Mouse (Mus musculus): ENCODE measurements at regions not wholly inside any gene's neighbourhood (a gene's known extent, or its start where the extent isn't known, plus 50 kb on each side); places are given as distances from the start of the nearest gene placed in this dataset.
A peak's percentile ranks its signal among the peaks of the same experiment; 100 is the strongest.
"Not testable (repeated sequence)": the region's sequence is repeated elsewhere in the genome, so short reads cannot be mapped to it uniquely, and the experiment has no call there.

- Histone ChIP-seq H3K27ac (ENCODE audit: insufficient read depth, low read depth, low read length) (no peak overlapping the region), H3K4me3 (ENCODE audit: low read depth, low read length) (no peak overlapping the region), H3K27me3 (ENCODE audit: control insufficient read depth, insufficient read depth, low read length) (no peaks in the 10 kb centered on the region), H3K4me1 (ENCODE audit: control insufficient read depth, insufficient read depth, insufficient read length, low read length) (no peaks in the 10 kb centered on the region), H3K36me3 (ENCODE audit: control insufficient read depth, insufficient read depth, low read length) (no peaks in the 10 kb centered on the region)
- TF ChIP-seq POLR2A (IDR thresholded peaks at IDR 0.05; ENCODE audit: low read depth, low read length) (no peak), CTCF (IDR thresholded peaks at IDR 0.05; ENCODE audit: extremely low read depth, insufficient read length, insufficient replicate concordance, low read depth, low read length) (no peak)
Measured at GRCm38 (mm10) chr15:75326586-75326985, 58.4 kb downstream of the Ly6f start.

- H3K27me3 ChIP-seq (ENCODE audit: control insufficient read depth, insufficient read depth, low read length): no peaks in the 10 kb centered on the region
- no peak for TF ChIP-seq CTCF (IDR thresholded peaks at IDR 0.05; ENCODE audit: extremely low read depth, insufficient read length, insufficient replicate concordance, low read depth, low read length)
- no peak for TF ChIP-seq POLR2A (IDR thresholded peaks at IDR 0.05; ENCODE audit: low read depth, low read length)
- H3K36me3 ChIP-seq (ENCODE audit: control insufficient read depth, insufficient read depth, low read length): no peaks in the 10 kb centered on the region
- H3K27ac ChIP-seq (ENCODE audit: insufficient read depth, low read depth, low read length): no peak overlapping the region
- WGBS: 43% methylated on average over 5 of the region's 5 CpGs
- no peak overlapping the region for H3K4me3 ChIP-seq (ENCODE audit: low read depth, low read length)
- H3K4me1 ChIP-seq (ENCODE audit: control insufficient read depth, insufficient read depth, insufficient read length, low read length): no peaks in the 10 kb centered on the region
Measured at GRCm38 (mm10) chr15:75356050-75356735, 88.0 kb downstream of the Ly6f start.

- no peak overlapping the region for H3K4me3 ChIP-seq (ENCODE audit: low read depth, low read length)
- H3K27me3 ChIP-seq (ENCODE audit: control insufficient read depth, insufficient read depth, low read length): no peaks in the 10 kb centered on the region
- WGBS: 69% methylated on average over 4 of the region's 4 CpGs
- H3K4me1 ChIP-seq (ENCODE audit: control insufficient read depth, insufficient read depth, insufficient read length, low read length): no peaks in the 10 kb centered on the region
- no peak for TF ChIP-seq POLR2A (IDR thresholded peaks at IDR 0.05; ENCODE audit: low read depth, low read length)
- no peak for TF ChIP-seq CTCF (IDR thresholded peaks at IDR 0.05; ENCODE audit: extremely low read depth, insufficient read length, insufficient replicate concordance, low read depth, low read length)
- no peaks in the 10 kb centered on the region for H3K36me3 ChIP-seq (ENCODE audit: control insufficient read depth, insufficient read depth, low read length)
- H3K27ac ChIP-seq (ENCODE audit: insufficient read depth, low read depth, low read length): no peak overlapping the region
Measured at GRCm38 (mm10) chr15:75371618-75372017, 103.4 kb downstream of the Ly6f start.

- Histone ChIP-seq H3K27me3 (ENCODE audit: control insufficient read depth, insufficient read depth, low read length) (no peaks in the 10 kb centered on the region), H3K4me3 (ENCODE audit: low read depth, low read length) (no peak overlapping the region), H3K27ac (ENCODE audit: insufficient read depth, low read depth, low read length) (no peak overlapping the region), H3K36me3 (ENCODE audit: control insufficient read depth, insufficient read depth, low read length) (no peaks in the 10 kb centered on the region), H3K4me1 (ENCODE audit: control insufficient read depth, insufficient read depth, insufficient read length, low read length) (no peaks in the 10 kb centered on the region)
- WGBS: 90% methylated on average over 1 of the region's 1 CpGs
- no peak for TF ChIP-seq POLR2A (IDR thresholded peaks at IDR 0.05; ENCODE audit: low read depth, low read length)
- TF ChIP-seq CTCF (IDR thresholded peaks at IDR 0.05; ENCODE audit: extremely low read depth, insufficient read length, insufficient replicate concordance, low read depth, low read length): no peak
Measured at GRCm38 (mm10) chr15:75376391-75377100, 108.3 kb downstream of the Ly6f start.

GRCm38 (mm10) chr15:75378136-75378535, 109.9 kb downstream of the Ly6f start:
- no peak overlapping the region for H3K4me3 ChIP-seq (ENCODE audit: low read depth, low read length)
- no peaks in the 10 kb centered on the region for H3K4me1 ChIP-seq (ENCODE audit: control insufficient read depth, insufficient read depth, insufficient read length, low read length)
- WGBS: 82% methylated on average over 3 of the region's 3 CpGs
- no peaks in the 10 kb centered on the region for H3K27me3 ChIP-seq (ENCODE audit: control insufficient read depth, insufficient read depth, low read length)
- TF ChIP-seq CTCF (IDR thresholded peaks at IDR 0.05; ENCODE audit: extremely low read depth, insufficient read length, insufficient replicate concordance, low read depth, low read length): no peak
- TF ChIP-seq POLR2A (IDR thresholded peaks at IDR 0.05; ENCODE audit: low read depth, low read length): no peak
- H3K36me3 ChIP-seq (ENCODE audit: control insufficient read depth, insufficient read depth, low read length): no peaks in the 10 kb centered on the region
- no peak overlapping the region for H3K27ac ChIP-seq (ENCODE audit: insufficient read depth, low read depth, low read length)

- no peak overlapping the region for H3K4me3 ChIP-seq (ENCODE audit: low read depth, low read length)
- 34% methylated on average over 1 of the region's 1 CpGs for WGBS
- H3K4me1 ChIP-seq (ENCODE audit: control insufficient read depth, insufficient read depth, insufficient read length, low read length): no peaks in the 10 kb centered on the region
Measured at GRCm38 (mm10) chr15:75379867-75380266, 111.6 kb downstream of the Ly6f start.

GRCm38 (mm10) chr15:75382191-75382950, 114.2 kb downstream of the Ly6f start:
- WGBS: 78% methylated on average over 5 of the region's 5 CpGs
- Histone ChIP-seq H3K27ac (ENCODE audit: insufficient read depth, low read depth, low read length) (no peak overlapping the region), H3K27me3 (ENCODE audit: control insufficient read depth, insufficient read depth, low read length) (no peaks in the 10 kb centered on the region), H3K4me3 (ENCODE audit: low read depth, low read length) (no peak overlapping the region), H3K36me3 (ENCODE audit: control insufficient read depth, insufficient read depth, low read length) (no peaks in the 10 kb centered on the region), H3K4me1 (ENCODE audit: control insufficient read depth, insufficient read depth, insufficient read length, low read length) (no peaks in the 10 kb centered on the region)
- no peak for TF ChIP-seq CTCF (IDR thresholded peaks at IDR 0.05; ENCODE audit: extremely low read depth, insufficient read length, insufficient replicate concordance, low read depth, low read length)

More at GRCm38 (mm10) chr15:75379867-75380266, 111.6 kb downstream of the Ly6f start:
- TF ChIP-seq CTCF (IDR thresholded peaks at IDR 0.05; ENCODE audit: extremely low read depth, insufficient read length, insufficient replicate concordance, low read depth, low read length): peak; percentile 53; the same call in 1 of the 2 replicates
- TF ChIP-seq POLR2A (IDR thresholded peaks at IDR 0.05; ENCODE audit: low read depth, low read length): no peak
- no peak overlapping the region for H3K27ac ChIP-seq (ENCODE audit: insufficient read depth, low read depth, low read length)
- no peaks in the 10 kb centered on the region for H3K27me3 ChIP-seq (ENCODE audit: control insufficient read depth, insufficient read depth, low read length)
- H3K36me3 ChIP-seq (ENCODE audit: control insufficient read depth, insufficient read depth, low read length): no peaks in the 10 kb centered on the region

- H3K27me3 ChIP-seq (ENCODE audit: control insufficient read depth, insufficient read depth, low read length); H3K4me1 ChIP-seq (ENCODE audit: control insufficient read depth, insufficient read depth, insufficient read length, low read length); H3K4me3 ChIP-seq (ENCODE audit: low read depth, low read length); H3K36me3 ChIP-seq (ENCODE audit: control insufficient read depth, insufficient read depth, low read length): not testable (repeated sequence)
- peak overlapping the region; percentile 81 for H3K27ac ChIP-seq (ENCODE audit: insufficient read depth, low read depth, low read length)
- 24% methylated on average over 7 of the region's 7 CpGs for WGBS
Measured at GRCm38 (mm10) chr15:75392924-75393464, 124.8 kb downstream of the Ly6f start.
